Mouse (Mus musculus): ENCODE data around the gene AL731706.2. TPM values are rescaled to one million over a fixed set of nuclear protein-coding genes. Genes with fewer than 3 reads are reported as not detected.

AL731706.2 gene
- polyA plus RNA-seq, 1 experiment, result not detected

Other genes with a start within 250 kb of the AL731706.2 start
- 3.0 and 3.1 TPM in 2 replicates for gene Snap25, start 172.2 kb downstream of the AL731706.2 start, polyA plus RNA-seq (2012; rRNA removed)
- 0.98 and 1.1 TPM in 2 replicates for gene Slx4ip, start 5.5 kb upstream of the AL731706.2 start, polyA plus RNA-seq (2012; rRNA removed)
- 6.0 and 10.0 TPM in 2 replicates for gene AL731706.1, start 5.7 kb upstream of the AL731706.2 start, polyA plus RNA-seq (2012; rRNA removed)
- gene Mkks, start 5.7 kb upstream of the AL731706.2 start, polyA plus RNA-seq (2012; rRNA removed), result 7.5 and 8.6 TPM in 2 replicates
- gene Jag1, start 231.0 kb upstream of the AL731706.2 start, polyA plus RNA-seq (2012; rRNA removed), result 2.0 and 4.2 TPM in 2 replicates

All from large intestine, adult 2 months (tissue).